Mouse (Mus musculus) liver, adult 10 weeks (tissue): ENCODE results near the gene Itpr1. TPM values are rescaled to one million over a fixed set of nuclear protein-coding genes. Genes with fewer than 3 reads are reported as not detected.

Source experiments
- polyA plus RNA-seq: library from polyadenylated mRNA; stranded (reverse); fragments of 350-450 nt; fragmentation: Illumina TruSeq; extraction: RNeasy Lipid Tissue Mini Kit (QIAGEN cat#74804); gene quantifications from one replicate; pipeline ENCODE4 v1.2.3, GENCODE M21; 2014; ENCODE audit warnings: low read depth, low replicate concordance

Itpr1 gene
- 13.2 TPM for polyA plus RNA-seq

DNA sequence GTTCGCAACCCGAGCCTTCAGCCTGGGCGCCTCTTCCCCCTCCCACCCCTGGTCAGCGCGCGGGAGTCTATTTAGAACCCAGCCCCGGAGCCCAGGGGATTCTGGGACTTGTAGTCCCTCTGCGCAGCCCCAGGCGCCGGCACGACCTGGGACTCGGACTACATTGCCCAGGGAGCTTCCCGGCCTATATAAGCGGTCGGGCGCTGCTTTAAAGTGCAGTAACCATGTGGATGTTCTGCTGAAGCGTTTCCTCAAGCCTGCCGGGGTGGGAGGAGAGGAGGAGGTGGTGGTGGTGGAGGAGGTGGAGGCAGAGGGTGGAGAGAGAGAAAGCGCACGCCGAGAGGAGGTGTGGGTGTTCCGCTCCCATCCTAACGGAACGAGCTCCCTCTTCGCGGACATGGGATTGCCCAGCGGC, at the start of gene Itpr1:
Gene Itpr1 (plus strand): TSS at position 216 of the 415 bp plus-strand sequence.

DNA sequence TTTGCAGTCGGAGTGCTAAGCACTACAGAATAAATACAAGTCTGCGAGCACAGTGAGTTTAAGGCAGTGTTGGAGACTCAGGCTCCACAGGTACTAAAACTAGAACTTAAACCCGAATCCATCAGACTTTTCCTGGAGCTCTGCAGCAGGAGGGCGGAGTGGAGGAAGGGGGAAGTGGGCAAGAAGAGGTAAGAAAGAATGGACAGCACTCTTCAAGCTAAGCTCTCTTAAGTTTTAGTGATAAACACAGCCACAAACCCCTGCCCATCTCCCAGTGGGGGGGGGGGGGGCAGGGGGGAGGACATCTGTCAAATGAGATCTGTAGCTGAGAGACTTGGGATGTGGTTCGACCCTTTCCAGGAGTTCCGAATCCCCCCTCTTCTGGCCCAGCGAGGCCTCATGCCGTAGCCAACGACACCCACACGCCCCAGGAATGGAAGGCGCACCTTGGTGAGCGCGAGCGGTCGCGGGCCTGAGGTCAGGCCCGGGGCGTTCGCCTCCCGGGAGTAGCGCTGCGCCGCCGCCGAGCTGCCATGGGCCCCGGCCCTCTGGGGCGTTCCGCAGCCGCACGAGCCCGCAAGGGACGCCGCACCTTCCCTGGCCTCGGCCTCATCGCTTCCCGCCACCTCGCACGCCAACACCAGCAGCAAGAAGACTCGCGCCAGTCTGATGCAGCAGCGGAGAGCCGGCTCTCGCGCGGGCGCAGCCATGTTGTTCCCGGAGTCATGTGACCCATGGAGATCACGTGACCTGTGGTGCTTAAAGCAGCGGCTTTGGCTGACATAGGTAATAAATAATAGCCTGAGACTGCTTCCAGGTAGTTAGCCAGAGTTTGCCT, 27.8 kb upstream of the Itpr1 start, which contains the start of gene Sumf1:
Gene Sumf1 (minus strand): TSS at position 736 of the 838 bp plus-strand sequence.

Other genes with a start within 250 kb of the Itpr1 start
- gene Setmar, start 148.1 kb upstream of the Itpr1 start, polyA plus RNA-seq = 7.2 TPM
- 30.8 TPM for gene Sumf1, start 27.5 kb upstream of the Itpr1 start, polyA plus RNA-seq